28 mouse cellular contexts compared by ENCODE assay signal in genomic region chr10:32411331-32411730, GRCm38 (mm10).
"Had no signal": no experiment of that assay in that cellular context is flagged by ENCODE, and none has a peak within 500 bp of the region (broad histone marks: within the 10 kb centered on the region; RNA-seq: fewer than 3 reads in every experiment).

No protein-coding gene starts in this region.

- H3K27me3 ChIP-seq: embryonic facial prominence, embryonic 12.5 days; embryonic facial prominence, embryonic 13.5 days; embryonic facial prominence, embryonic 15.5 days; forebrain, embryonic 12.5 days; forebrain, embryonic 13.5 days; forebrain, embryonic 15.5 days had no signal

- DNase-seq: cerebellum, adult 18-20 months; cerebellum, adult 2 months; cerebellum, adult 8-10 months; cerebellum, adult 9-10 months; cerebellum, adult 9-11 months; cerebellum, postnatal 10 days; cerebellum, postnatal 14 days; cerebellum, postnatal 25 days; cerebellum, postnatal 36 days; embryo, embryonic 11 days; forebrain, postnatal 0 days; gastrocnemius, adult 2 months; gastrocnemius, postnatal 10 days; gastrocnemius, postnatal 14 days; gastrocnemius, postnatal 25 days; gastrocnemius, postnatal 36 days; heart, adult 11 months had no signal

- ATAC-seq: forebrain, embryonic 13.5 days; forebrain, embryonic 14.5 days; forebrain, embryonic 15.5 days; forebrain, embryonic 16.5 days; forebrain, postnatal 0 days had no signal

- H3K4me3 ChIP-seq: embryonic facial prominence, embryonic 10.5 days; embryonic facial prominence, embryonic 12.5 days; embryonic facial prominence, embryonic 13.5 days; embryonic facial prominence, embryonic 15.5 days; erythroblast, embryonic 14.5 days; forebrain, embryonic 10.5 days; forebrain, embryonic 12.5 days; forebrain, embryonic 13.5 days; forebrain, embryonic 15.5 days; gastrocnemius, adult 2 months had no signal

- H3K9me3 ChIP-seq: embryonic facial prominence, embryonic 10.5 days; embryonic facial prominence, embryonic 12.5 days; embryonic facial prominence, embryonic 13.5 days; embryonic facial prominence, embryonic 15.5 days; forebrain, embryonic 10.5 days; forebrain, embryonic 12.5 days; forebrain, embryonic 13.5 days; forebrain, embryonic 15.5 days had no signal

- H3K4me2 ChIP-seq: embryonic facial prominence, embryonic 12.5 days; embryonic facial prominence, embryonic 13.5 days; embryonic facial prominence, embryonic 15.5 days; forebrain, embryonic 12.5 days; forebrain, embryonic 13.5 days; forebrain, embryonic 15.5 days had no signal

- H3K4me1 ChIP-seq: embryonic facial prominence, embryonic 10.5 days; embryonic facial prominence, embryonic 12.5 days; embryonic facial prominence, embryonic 13.5 days; embryonic facial prominence, embryonic 15.5 days; forebrain, embryonic 10.5 days; forebrain, embryonic 12.5 days; forebrain, embryonic 13.5 days; forebrain, embryonic 15.5 days had no signal

- H3K9ac ChIP-seq: embryonic facial prominence, embryonic 12.5 days; embryonic facial prominence, embryonic 13.5 days; embryonic facial prominence, embryonic 15.5 days; forebrain, embryonic 12.5 days; forebrain, embryonic 13.5 days; forebrain, embryonic 15.5 days; forebrain, postnatal 0 days had no signal

- H3K36me3 ChIP-seq: embryonic facial prominence, embryonic 10.5 days; embryonic facial prominence, embryonic 12.5 days; embryonic facial prominence, embryonic 13.5 days; embryonic facial prominence, embryonic 15.5 days; forebrain, embryonic 10.5 days; forebrain, embryonic 12.5 days; forebrain, embryonic 15.5 days had no signal

- H3K27ac ChIP-seq: embryonic facial prominence, embryonic 10.5 days; embryonic facial prominence, embryonic 12.5 days; embryonic facial prominence, embryonic 13.5 days; embryonic facial prominence, embryonic 15.5 days; forebrain, embryonic 10.5 days; forebrain, embryonic 12.5 days; forebrain, embryonic 13.5 days; forebrain, embryonic 15.5 days; gastrocnemius, adult 2 months had no signal
